Mouse (Mus musculus): Measurements from ENCODE around the gene Pou2f2. TPM values are rescaled to one million over a fixed set of nuclear protein-coding genes. Genes with fewer than 3 reads are reported as not detected.

The Pou2f2 gene
- polyA plus RNA-seq, 1 experiment from 2014 or later, result 4.1 TPM

- H3K36me3 ChIP-seq, result no peaks in the 10 kb centered on the region
- peak overlapping the region; percentile 24 for H3K4me3 ChIP-seq
- DNase-seq (ENCODE audit: low spot score), result peak; percentile 40
- no peak overlapping the region for H3K27ac ChIP-seq
- 4% methylated on average over 21 of the region's 21 CpGs for WGBS
- H3K4me1 ChIP-seq, result peaks cover 36% of the 10 kb centered on the region
- H3K9me3 ChIP-seq (replicated peaks), result no peaks in the 10 kb centered on the region
- peaks cover 92% of the 10 kb centered on the region for H3K27me3 ChIP-seq (ENCODE audit: low read depth, poor library complexity, severe bottlenecking)
Measured at GRCm38 (mm10) chr7:25181814-25182213, 2.3 kb upstream of the Pou2f2 start.

GRCm38 (mm10) chr7:25181331-25181790 is 1.8 kb upstream of the Pou2f2 start:
- Histone ChIP-seq H3K27ac (no peak overlapping the region), H3K27me3 (ENCODE audit: low read depth, poor library complexity, severe bottlenecking) (peaks cover 96% of the 10 kb centered on the region), H3K4me3 (peak overlapping the region; percentile 24), H3K9me3 (replicated peaks) (no peaks in the 10 kb centered on the region), H3K4me1 (peaks cover 36% of the 10 kb centered on the region), H3K36me3 (no peaks in the 10 kb centered on the region)
- DNase-seq (ENCODE audit: low spot score), result peak; percentile 75
- under 1% methylated on average over 15 of the region's 15 CpGs for WGBS

- no peaks in the 10 kb centered on the region for H3K36me3 ChIP-seq
- no peak overlapping the region for H3K27ac ChIP-seq
- 6% methylated on average over 6 of the region's 6 CpGs for WGBS
- peaks cover 36% of the 10 kb centered on the region for H3K4me1 ChIP-seq
- peaks cover 100% of the 10 kb centered on the region for H3K27me3 ChIP-seq (ENCODE audit: low read depth, poor library complexity, severe bottlenecking)
- DNase-seq (ENCODE audit: low spot score), result no peak
- H3K4me3 ChIP-seq, result peak overlapping the region; percentile 71; the same call in 1 of the 2 replicates
- no peaks in the 10 kb centered on the region for H3K9me3 ChIP-seq (replicated peaks)
Measured at GRCm38 (mm10) chr7:25180512-25180911, 986 bp upstream of the Pou2f2 start.

- DNase-seq (ENCODE audit: low spot score), result peak; percentile 57
- Histone ChIP-seq H3K27me3 (ENCODE audit: low read depth, poor library complexity, severe bottlenecking) (peaks cover 100% of the 10 kb centered on the region), H3K36me3 (no peaks in the 10 kb centered on the region), H3K9me3 (replicated peaks) (no peaks in the 10 kb centered on the region), H3K4me1 (peaks cover 41% of the 10 kb centered on the region), H3K4me3 (peak overlapping the region; percentile 71), H3K27ac (peak overlapping the region; percentile 72)
- WGBS, result under 1% methylated on average over 55 of the region's 56 CpGs
Measured at GRCm38 (mm10) chr7:25178787-25179605, 530 bp downstream of the Pou2f2 start.

GRCm38 (mm10) chr7:25178317-25178716 is 1.2 kb downstream of the Pou2f2 start:
- H3K9me3 ChIP-seq (replicated peaks), result no peaks in the 10 kb centered on the region
- no peaks in the 10 kb centered on the region for H3K36me3 ChIP-seq
- H3K27ac ChIP-seq, result no peak overlapping the region
- peaks cover 100% of the 10 kb centered on the region for H3K27me3 ChIP-seq (ENCODE audit: low read depth, poor library complexity, severe bottlenecking)
- peaks cover 48% of the 10 kb centered on the region for H3K4me1 ChIP-seq
- peak overlapping the region; percentile 71 for H3K4me3 ChIP-seq
- WGBS, result under 1% methylated on average over 17 of the region's 17 CpGs
- DNase-seq (ENCODE audit: low spot score), result peak; percentile 38

- H3K27ac ChIP-seq, result no peak overlapping the region
- H3K27me3 ChIP-seq (ENCODE audit: low read depth, poor library complexity, severe bottlenecking), result peaks cover 69% of the 10 kb centered on the region
- WGBS, result 77% methylated on average over 11 of the region's 11 CpGs
- peaks cover 38% of the 10 kb centered on the region for H3K4me1 ChIP-seq
- no peak for DNase-seq (ENCODE audit: low spot score)
- H3K4me3 ChIP-seq, result no peak overlapping the region
- no peaks in the 10 kb centered on the region for H3K36me3 ChIP-seq
- H3K9me3 ChIP-seq (replicated peaks), result no peaks in the 10 kb centered on the region
Measured at GRCm38 (mm10) chr7:25174343-25174742, 5.2 kb downstream of the Pou2f2 start.

- Histone ChIP-seq H3K9me3 (replicated peaks) (no peaks in the 10 kb centered on the region), H3K4me1 (peaks cover 26% of the 10 kb centered on the region), H3K27me3 (ENCODE audit: low read depth, poor library complexity, severe bottlenecking) (peaks cover 52% of the 10 kb centered on the region), H3K4me3 (no peak overlapping the region), H3K27ac (no peak overlapping the region), H3K36me3 (no peaks in the 10 kb centered on the region)
- WGBS, result 37% methylated on average over 5 of the region's 5 CpGs
- no peak for DNase-seq (ENCODE audit: low spot score)
Measured at GRCm38 (mm10) chr7:25172669-25173068, 6.9 kb downstream of the Pou2f2 start.

GRCm38 (mm10) chr7:25170583-25170982 is 8.9 kb downstream of the Pou2f2 start:
- H3K36me3 ChIP-seq, result no peaks in the 10 kb centered on the region
- H3K27ac ChIP-seq, result no peak overlapping the region
- H3K27me3 ChIP-seq (ENCODE audit: low read depth, poor library complexity, severe bottlenecking), result peaks cover 31% of the 10 kb centered on the region
- 30% methylated on average over 3 of the region's 3 CpGs for WGBS
- no peaks in the 10 kb centered on the region for H3K9me3 ChIP-seq (replicated peaks)
- DNase-seq (ENCODE audit: low spot score), result no peak
- no peak overlapping the region for H3K4me3 ChIP-seq
- peaks cover 26% of the 10 kb centered on the region for H3K4me1 ChIP-seq

GRCm38 (mm10) chr7:25166106-25166505 is 13.4 kb downstream of the Pou2f2 start:
- Histone ChIP-seq H3K4me3 (no peak overlapping the region), H3K36me3 (no peaks in the 10 kb centered on the region), H3K9me3 (replicated peaks) (no peaks in the 10 kb centered on the region), H3K4me1 (no peaks in the 10 kb centered on the region), H3K27ac (no peak overlapping the region), H3K27me3 (ENCODE audit: low read depth, poor library complexity, severe bottlenecking) (peaks cover 27% of the 10 kb centered on the region; the same call in 1 of the 2 replicates)
- DNase-seq (ENCODE audit: low spot score), result no peak
- WGBS, result 86% methylated on average over 5 of the region's 5 CpGs

GRCm38 (mm10) chr7:25156158-25156648 is 23.3 kb downstream of the Pou2f2 start:
- H3K4me1 ChIP-seq, result peaks cover 58% of the 10 kb centered on the region
- WGBS, result 30% methylated on average over 14 of the region's 14 CpGs
- no peaks in the 10 kb centered on the region for H3K9me3 ChIP-seq (replicated peaks)
- no peaks in the 10 kb centered on the region for H3K36me3 ChIP-seq
- H3K27me3 ChIP-seq (ENCODE audit: low read depth, poor library complexity, severe bottlenecking), result peaks cover 54% of the 10 kb centered on the region
- H3K27ac ChIP-seq, result peak overlapping the region; percentile 90
- DNase-seq (ENCODE audit: low spot score), result no peak
- no peak overlapping the region; the same call in 1 of the 2 replicates for H3K4me3 ChIP-seq

GRCm38 (mm10) chr7:25155469-25156157 is 23.9 kb downstream of the Pou2f2 start:
- Histone ChIP-seq H3K4me1 (peaks cover 64% of the 10 kb centered on the region), H3K9me3 (replicated peaks) (no peaks in the 10 kb centered on the region), H3K27ac (peak overlapping the region; percentile 90), H3K4me3 (peak overlapping the region; percentile 24; the same call in 1 of the 2 replicates), H3K36me3 (no peaks in the 10 kb centered on the region), H3K27me3 (ENCODE audit: low read depth, poor library complexity, severe bottlenecking) (peaks cover 56% of the 10 kb centered on the region)
- DNase-seq (ENCODE audit: low spot score), result no peak
- WGBS, result 10% methylated on average over 17 of the region's 17 CpGs

GRCm38 (mm10) chr7:25154648-25155047 is 24.9 kb downstream of the Pou2f2 start:
- Histone ChIP-seq H3K36me3 (no peaks in the 10 kb centered on the region), H3K27ac (peak overlapping the region; percentile 90), H3K27me3 (ENCODE audit: low read depth, poor library complexity, severe bottlenecking) (peaks cover 63% of the 10 kb centered on the region), H3K4me1 (peaks cover 74% of the 10 kb centered on the region), H3K9me3 (replicated peaks) (no peaks in the 10 kb centered on the region), H3K4me3 (no peak overlapping the region)
- no peak for DNase-seq (ENCODE audit: low spot score)
- WGBS, result 77% methylated on average over 4 of the region's 4 CpGs

GRCm38 (mm10) chr7:25153841-25154240 is 25.7 kb downstream of the Pou2f2 start:
- peak overlapping the region; percentile 90 for H3K27ac ChIP-seq
- no peaks in the 10 kb centered on the region for H3K36me3 ChIP-seq
- 54% methylated on average over 7 of the region's 7 CpGs for WGBS
- H3K4me1 ChIP-seq, result peaks cover 77% of the 10 kb centered on the region
- no peak overlapping the region; the same call in none of the 2 replicates for H3K4me3 ChIP-seq
- peak; percentile 42 for DNase-seq (ENCODE audit: low spot score)
- no peaks in the 10 kb centered on the region for H3K9me3 ChIP-seq (replicated peaks)
- peaks cover 65% of the 10 kb centered on the region for H3K27me3 ChIP-seq (ENCODE audit: low read depth, poor library complexity, severe bottlenecking)
